Mouse (Mus musculus) spleen, adult 18-20 months (tissue): ENCODE results near the gene Gfm1.

Source experiments
- DNase-seq, 2 experiments: peaks; one replicate each; pipeline ENCODE4 v3.0.0; 2022; ENCODE audit warnings: mixed read lengths in 2 of 2

Gfm1 gene

GRCm38 (mm10) chr3:67497998-67498397 is 68.1 kb downstream of the Gfm1 start:
- DNase-seq: no peak

GRCm38 (mm10) chr3:67498773-67499405 is 69.0 kb downstream of the Gfm1 start:
- no peak for DNase-seq

- DNase-seq: no peak
These were observed 69.5 kb downstream of the Gfm1 start for GRCm38 (mm10) chr3:67499406-67499791.

- DNase-seq: no peak
These were observed 74.0 kb downstream of the Gfm1 start for GRCm38 (mm10) chr3:67503878-67504277.

- DNase-seq: no peak
These were observed 75.4 kb downstream of the Gfm1 start for GRCm38 (mm10) chr3:67505286-67505685.

- no peak for DNase-seq
These were observed 78.5 kb downstream of the Gfm1 start for GRCm38 (mm10) chr3:67508216-67508892.

- peak; percentile 50 to 74 for DNase-seq
These were observed 82.9 kb downstream of the Gfm1 start for GRCm38 (mm10) chr3:67512807-67513206.

GRCm38 (mm10) chr3:67514801-67515273 is 84.9 kb downstream of the Gfm1 start:
- DNase-seq: no peak

- peak; percentile 19 to 24 for DNase-seq
These were observed 85.4 kb downstream of the Gfm1 start, which contains the start of gene Rarres1 for GRCm38 (mm10) chr3:67515274-67515801. Rarres1 (minus strand) TSS chr3:67515523.

GRCm38 (mm10) chr3:67520568-67521143 is 90.8 kb downstream of the Gfm1 start:
- no peak for DNase-seq

GRCm38 (mm10) chr3:67522709-67523108 is 92.8 kb downstream of the Gfm1 start:
- DNase-seq: no peak

GRCm38 (mm10) chr3:67524768-67525167 is 94.9 kb downstream of the Gfm1 start:
- DNase-seq: peak; percentile 45 to 49
